Comparison of ENCODE assay signal across 8 mouse cellular contexts in genomic region chr15:77933770-77934169, GRCm38 (mm10). TPM values are rescaled to one million over a fixed set of nuclear protein-coding genes. Genes with fewer than 3 reads are reported as not detected.
A peak's percentile ranks its signal among the peaks of the same experiment; 100 is the strongest.
DNase-seq lines count a peak whose midpoint lies in the region; ATAC-seq lines count a peak whose summit lies in the region.

No protein-coding gene starts in this region.

- 0 out of 2 replicates have a peak, but pooled peaks have one; percentile 5 for ATAC-seq in forebrain, embryonic 11.5 days (replicated peaks; ENCODE audit: low FRiP score)
- peak; percentile 45 for ATAC-seq in heart, embryonic 16.5 days (replicated peaks; ENCODE audit: extremely low read depth, insufficient read depth, low FRiP score)
- no peak for ATAC-seq in liver, embryonic 13.5 days (ENCODE audit: low read depth)
- ATAC-seq in stomach, embryonic 14.5 days (ENCODE audit: insufficient number of reproducible peaks, insufficient read depth, low FRiP score, low read depth): peak; percentile 24; the same call in 1 of the 2 replicates

- DNase-seq in CD4-positive, CD25-positive, alpha-beta regulatory T cell, adult 2 months (ENCODE audit: low read depth, low spot score): peak; percentile 94
- peak; percentile 88 for DNase-seq in c-Kit-positive CD71-negative TER-119-negative erythroid progenitor cells, embryonic 14.5 days (ENCODE audit: low read depth)
- DNase-seq in forebrain, embryonic 11.5 days (ENCODE audit: low spot score): peak; percentile 97
- DNase-seq in kidney, postnatal 25 days: peak; percentile 97 to 100
- peak; percentile 83 for DNase-seq in liver, embryonic 13.5 days
- peak; percentile 88 to 89 for DNase-seq in natural killer cell, adult 2 months (ENCODE audit: low spot score in 2 of 2)

- H3K9ac ChIP-seq in forebrain, embryonic 11.5 days (ENCODE audit: low read length): no peak overlapping the region
- H3K9ac ChIP-seq in heart, embryonic 16.5 days (ENCODE audit: low read length): no peak overlapping the region; the same call in 1 of the 2 replicates
- H3K9ac ChIP-seq in liver, embryonic 13.5 days: peak overlapping the region; percentile 22; the same call in 1 of the 2 replicates
- H3K9ac ChIP-seq in stomach, embryonic 14.5 days (replicated peaks; ENCODE audit: low read depth, low read length): no peak overlapping the region; the same call in 1 of the 2 replicates

- WGBS in forebrain, embryonic 11.5 days: 1% methylated on average over 14 of the region's 14 CpGs
- 2% methylated on average over 14 of the region's 14 CpGs for WGBS in heart, embryonic 16.5 days
- WGBS in liver, embryonic 13.5 days (ENCODE audit: insufficient replicate concordance): under 1% methylated on average over 14 of the region's 14 CpGs
- WGBS in stomach, embryonic 14.5 days: 1% methylated on average over 14 of the region's 14 CpGs

- no peak overlapping the region for H3K27ac ChIP-seq in forebrain, embryonic 11.5 days (ENCODE audit: low read depth, low read length)
- no peak overlapping the region for H3K27ac ChIP-seq in heart, embryonic 16.5 days (ENCODE audit: low read length)
- no peak overlapping the region for H3K27ac ChIP-seq in liver, embryonic 13.5 days
- no peak overlapping the region for H3K27ac ChIP-seq in stomach, embryonic 14.5 days (ENCODE audit: low read length)

- H3K36me3 ChIP-seq in forebrain, embryonic 11.5 days (ENCODE audit: control insufficient read depth, insufficient read depth, low read length): no peaks in the 10 kb centered on the region
- no peaks in the 10 kb centered on the region for H3K36me3 ChIP-seq in heart, embryonic 16.5 days (ENCODE audit: control insufficient read depth, insufficient read depth)
- no peaks in the 10 kb centered on the region for H3K36me3 ChIP-seq in liver, embryonic 13.5 days
- H3K36me3 ChIP-seq in stomach, embryonic 14.5 days (ENCODE audit: control insufficient read depth, insufficient read depth, low read length): no peaks in the 10 kb centered on the region

- peak overlapping the region; percentile 31; the same call in 1 of the 2 replicates for H3K4me2 ChIP-seq in forebrain, embryonic 11.5 days (ENCODE audit: low read depth, low read length, severe bottlenecking)
- H3K4me2 ChIP-seq in heart, embryonic 16.5 days (ENCODE audit: low read depth, low read length): 0 out of 2 replicates have a peak overlapping the region, but pooled peaks have one; percentile 13
- H3K4me2 ChIP-seq in liver, embryonic 13.5 days: peak overlapping the region; percentile 36; the same call in 1 of the 2 replicates
- peak overlapping the region; percentile 27; the same call in 1 of the 2 replicates for H3K4me2 ChIP-seq in stomach, embryonic 14.5 days (replicated peaks; ENCODE audit: low read depth, low read length)

- no peaks in the 10 kb centered on the region for H3K4me1 ChIP-seq in forebrain, embryonic 11.5 days (replicated peaks; ENCODE audit: control insufficient read depth, insufficient read depth, low read length)
- H3K4me1 ChIP-seq in heart, embryonic 16.5 days (ENCODE audit: control insufficient read depth, insufficient read depth, low read length): peaks cover 10% of the 10 kb centered on the region
- peaks cover 53% of the 10 kb centered on the region for H3K4me1 ChIP-seq in liver, embryonic 13.5 days (replicated peaks)
- peaks cover 12% of the 10 kb centered on the region; the same call in 1 of the 2 replicates for H3K4me1 ChIP-seq in stomach, embryonic 14.5 days (ENCODE audit: control insufficient read depth, insufficient read depth, low read length)

- no peaks in the 10 kb centered on the region for H3K27me3 ChIP-seq in forebrain, embryonic 11.5 days (ENCODE audit: control insufficient read depth, insufficient read depth, low read length)
- 0 out of 2 replicates have a peak, but pooled peaks cover 2% of the 10 kb centered on the region for H3K27me3 ChIP-seq in heart, embryonic 16.5 days (ENCODE audit: control insufficient read depth, insufficient read depth, low read length)
- peaks cover 12% of the 10 kb centered on the region for H3K27me3 ChIP-seq in liver, embryonic 13.5 days
- H3K27me3 ChIP-seq in stomach, embryonic 14.5 days (ENCODE audit: control insufficient read depth, insufficient read depth, low read length): no peaks in the 10 kb centered on the region

- H3K9me3 ChIP-seq in forebrain, embryonic 11.5 days (ENCODE audit: control insufficient read depth, low read length): no peaks in the 10 kb centered on the region
- no peaks in the 10 kb centered on the region for H3K9me3 ChIP-seq in heart, embryonic 16.5 days (replicated peaks; ENCODE audit: control insufficient read depth, low read length)
- H3K9me3 ChIP-seq in liver, embryonic 13.5 days (replicated peaks): no peaks in the 10 kb centered on the region
- no peaks in the 10 kb centered on the region for H3K9me3 ChIP-seq in stomach, embryonic 14.5 days (ENCODE audit: control insufficient read depth, low read depth, low read length)

- no peak overlapping the region for H3K4me3 ChIP-seq in forebrain, embryonic 11.5 days (ENCODE audit: low read depth, low read length)
- no peak overlapping the region for H3K4me3 ChIP-seq in heart, embryonic 16.5 days (ENCODE audit: low read length)
- no peak overlapping the region for H3K4me3 ChIP-seq in liver, embryonic 13.5 days (replicated peaks)
- no peak overlapping the region for H3K4me3 ChIP-seq in stomach, embryonic 14.5 days (ENCODE audit: low read depth, low read length)

RNA-seq across cellular contexts. Expression of gene Txn2, which starts 5.0 kb away (rescaled TPM):
- polyA plus RNA-seq in forebrain, embryonic 11.5 days (2014; fragmentation: Nextera tagmentation; extraction: Ambion mirVana): 232 and 267 TPM in 2 replicates
- polyA plus RNA-seq in heart, embryonic 16.5 days (2015; fragmentation: Nextera tagmentation; extraction: Ambion mirVana): 321 and 325 TPM in 2 replicates
- polyA plus RNA-seq in liver, embryonic 13.5 days (2015; fragmentation: Nextera tagmentation; extraction: Ambion mirVana): 235 and 238 TPM in 2 replicates
- polyA plus RNA-seq in stomach, embryonic 14.5 days (2014; fragmentation: Nextera tagmentation; extraction: Ambion mirVana): 242 and 259 TPM in 2 replicates

RNA-seq across cellular contexts. Expression of gene Foxred2, which starts 22.8 kb away (rescaled TPM):
- polyA plus RNA-seq in forebrain, embryonic 11.5 days (2014; fragmentation: Nextera tagmentation; extraction: Ambion mirVana): 9.1 TPM in 2 replicates
- polyA plus RNA-seq in heart, embryonic 16.5 days (2015; fragmentation: Nextera tagmentation; extraction: Ambion mirVana): 0.76 and 1.0 TPM in 2 replicates
- 1.0 and 1.1 TPM in 2 replicates for polyA plus RNA-seq in liver, embryonic 13.5 days (2015; fragmentation: Nextera tagmentation; extraction: Ambion mirVana)
- polyA plus RNA-seq in stomach, embryonic 14.5 days (2014; fragmentation: Nextera tagmentation; extraction: Ambion mirVana): 3.3 and 5.5 TPM in 2 replicates

RNA-seq across cellular contexts. Expression of gene Eif3d, which starts 36.8 kb away (rescaled TPM):
- 243 and 275 TPM in 2 replicates for polyA plus RNA-seq in forebrain, embryonic 11.5 days (2014; fragmentation: Nextera tagmentation; extraction: Ambion mirVana)
- polyA plus RNA-seq in heart, embryonic 16.5 days (2015; fragmentation: Nextera tagmentation; extraction: Ambion mirVana): 124 and 125 TPM in 2 replicates
- polyA plus RNA-seq in liver, embryonic 13.5 days (2015; fragmentation: Nextera tagmentation; extraction: Ambion mirVana): 200 and 222 TPM in 2 replicates
- polyA plus RNA-seq in stomach, embryonic 14.5 days (2014; fragmentation: Nextera tagmentation; extraction: Ambion mirVana): 206 and 211 TPM in 2 replicates
